Mouse (Mus musculus) frontal cortex, adult 2 months (tissue): ENCODE measurements around the gene Hells. TPM values are rescaled to one million over a fixed set of nuclear protein-coding genes. Genes with fewer than 3 reads are reported as not detected.

ENCODE experiments used
- DNase-seq, 2 experiments: peaks; one replicate each; pipeline ENCODE4 v3.0.0; 2022; ENCODE audit warnings: low spot score in 1 of 2; ENCODE audit errors: extremely low spot score in 1 of 2
- polyA plus RNA-seq: library from polyadenylated mRNA; depleted of rRNA; stranded (reverse); fragments of >200 nt; gene quantifications from 2 replicates; pipeline ENCODE4 v1.2.3, GENCODE M21; 2012; rRNA removed

Hells gene
- 2.2 and 2.8 TPM in 2 replicates for polyA plus RNA-seq

- peak in 1 of 2 experiments; percentile 76 for DNase-seq
Observed at GRCm38 (mm10) chr19:38930788-38931565, at the start of gene Hells. Hells (plus strand) TSS chr19:38930915.

- no peak for DNase-seq
Observed at GRCm38 (mm10) chr19:38901146-38902135, 29.3 kb upstream of the Hells start.

GRCm38 (mm10) chr19:38902501-38902900, 28.2 kb upstream of the Hells start:
- DNase-seq, result no peak

- DNase-seq, result no peak
Observed at GRCm38 (mm10) chr19:38913786-38914185, 16.9 kb upstream of the Hells start.

GRCm38 (mm10) chr19:38914926-38915325, 15.8 kb upstream of the Hells start:
- DNase-seq, result no peak

- peak in 1 of 2 experiments; percentile 79 for DNase-seq
Observed at GRCm38 (mm10) chr19:38915677-38916076, 15.0 kb upstream of the Hells start.

- no peak for DNase-seq
Observed at GRCm38 (mm10) chr19:38928481-38929158, 2.1 kb upstream of the Hells start.

GRCm38 (mm10) chr19:38929471-38930251, 1.1 kb upstream of the Hells start:
- DNase-seq, result peak in 1 of 2 experiments; percentile 64

GRCm38 (mm10) chr19:38930252-38930787, 395 bp upstream of the Hells start:
- DNase-seq, result no peak

GRCm38 (mm10) chr19:38931566-38931890, 813 bp downstream of the Hells start:
- no peak for DNase-seq

- no peak for DNase-seq
Observed at GRCm38 (mm10) chr19:38944590-38945307, 14.0 kb downstream of the Hells start.

GRCm38 (mm10) chr19:38970741-38971140, 40.0 kb downstream of the Hells start:
- no peak for DNase-seq

- DNase-seq, result no peak
Observed at GRCm38 (mm10) chr19:38972581-38972980, 41.9 kb downstream of the Hells start.

GRCm38 (mm10) chr19:38973666-38974065, 43.0 kb downstream of the Hells start:
- DNase-seq, result peak in 1 of 2 experiments; percentile 8

GRCm38 (mm10) chr19:38976269-38976668, 45.6 kb downstream of the Hells start:
- no peak for DNase-seq

GRCm38 (mm10) chr19:38981966-38982365, 51.3 kb downstream of the Hells start:
- DNase-seq, result peak; percentile 15 to 85

- DNase-seq, result no peak
Observed at GRCm38 (mm10) chr19:38998248-38998647, 67.5 kb downstream of the Hells start.

- DNase-seq, result no peak
Observed at GRCm38 (mm10) chr19:38998676-38999075, 68.0 kb downstream of the Hells start.

- DNase-seq, result no peak
Observed at GRCm38 (mm10) chr19:39005132-39005531, 74.4 kb downstream of the Hells start.
